ENCODE assay signal across 14 mouse cellular contexts in genomic region chr5:73205996-73206629, GRCm38 (mm10). TPM values are rescaled to one million over a fixed set of nuclear protein-coding genes. Genes with fewer than 3 reads are reported as not detected.
DNase-seq lines count a peak whose midpoint lies in the region; ATAC-seq and TF ChIP-seq lines count a peak whose summit lies in the region.
"Had no signal": no experiment of that assay in that cellular context is flagged by ENCODE, and none has a peak within 500 bp of the region (broad histone marks: within the 10 kb centered on the region; RNA-seq: fewer than 3 reads in every experiment).

No protein-coding gene starts in this region.

- H3K9me3 ChIP-seq in heart, postnatal 0 days (replicated peaks; ENCODE audit: control insufficient read depth, low read length), result no peaks in the 10 kb centered on the region
- H3K9me3 ChIP-seq in midbrain, embryonic 16.5 days (replicated peaks; ENCODE audit: control insufficient read depth, low read length, poor library complexity, severe bottlenecking), result no peaks in the 10 kb centered on the region
- H3K9me3 ChIP-seq: embryonic facial prominence, embryonic 13.5 days; hindbrain, embryonic 15.5 days; lung, embryonic 15.5 days; midbrain, embryonic 13.5 days had no signal

- no peak for ATAC-seq in heart, postnatal 0 days (ENCODE audit: insufficient read depth, low read depth)
- ATAC-seq in erythroblast, adult 5-6 weeks (replicated peaks; ENCODE audit: low FRiP score, poor library complexity, severe bottlenecking), result no peak
- no peak for ATAC-seq in midbrain, embryonic 16.5 days
- ATAC-seq: forebrain, postnatal 0 days; midbrain, embryonic 13.5 days had no signal

- DNase-seq in heart, adult 11 months, result peak; percentile 67
- DNase-seq in heart, postnatal 25 days (ENCODE audit: low spot score), result no peak
- DNase-seq in right cerebral cortex, adult 18-20 months, result peak; percentile 12
- no peak for DNase-seq in right cerebral cortex, postnatal 25 days
- DNase-seq in heart, postnatal 0 days (ENCODE audit: low spot score), result no peak
- DNase-seq in thymus, postnatal 25 days, result peak; percentile 51
- DNase-seq: forebrain, postnatal 0 days; kidney, postnatal 14 days had no signal

- H3K4me1 ChIP-seq in heart, postnatal 0 days (ENCODE audit: control insufficient read depth, insufficient read depth), result peaks cover 26% of the 10 kb centered on the region
- H3K4me1 ChIP-seq in midbrain, embryonic 16.5 days (ENCODE audit: control insufficient read depth, insufficient read depth, low read length), result no peaks in the 10 kb centered on the region; the same call in 1 of the 2 replicates
- H3K4me1 ChIP-seq: lung, embryonic 15.5 days had no signal

- H3K27me3 ChIP-seq in heart, postnatal 0 days (ENCODE audit: control insufficient read depth, insufficient read depth, low read length), result no peaks in the 10 kb centered on the region
- H3K27me3 ChIP-seq in midbrain, embryonic 16.5 days (ENCODE audit: control insufficient read depth, insufficient read depth, low read depth, low read length), result no peaks in the 10 kb centered on the region
- H3K27me3 ChIP-seq: embryonic facial prominence, embryonic 13.5 days; hindbrain, embryonic 15.5 days; lung, embryonic 15.5 days; midbrain, embryonic 13.5 days had no signal

- WGBS in heart, postnatal 0 days, result 28% methylated on average over 8 of the region's 8 CpGs
- WGBS in midbrain, embryonic 16.5 days, result 74% methylated on average over 8 of the region's 8 CpGs

- TF ChIP-seq EP300 in heart, postnatal 0 days (IDR thresholded peaks at IDR 0.05; ENCODE audit: low read depth), result no peak

- peaks cover 10% of the 10 kb centered on the region for H3K36me3 ChIP-seq in heart, postnatal 0 days (replicated peaks; ENCODE audit: control insufficient read depth, insufficient read depth, low read length)
- no peaks in the 10 kb centered on the region for H3K36me3 ChIP-seq in midbrain, embryonic 16.5 days (ENCODE audit: control insufficient read depth, insufficient read depth, low read length)
- H3K36me3 ChIP-seq: hindbrain, embryonic 15.5 days had no signal

- no peak overlapping the region for H3K4me3 ChIP-seq in heart, postnatal 0 days (ENCODE audit: low read depth, low read length)
- no peak overlapping the region for H3K4me3 ChIP-seq in midbrain, embryonic 16.5 days (ENCODE audit: low read depth, low read length)
- H3K4me3 ChIP-seq: embryonic facial prominence, embryonic 13.5 days; hindbrain, embryonic 15.5 days; lung, embryonic 15.5 days; midbrain, embryonic 13.5 days had no signal

- TF ChIP-seq CTCF in heart, postnatal 0 days (IDR thresholded peaks at IDR 0.05; ENCODE audit: low read depth), result no peak

- peak overlapping the region; percentile 10; the same call in 1 of the 2 replicates for H3K4me2 ChIP-seq in heart, postnatal 0 days (ENCODE audit: low read depth, low read length)
- no peak overlapping the region for H3K4me2 ChIP-seq in midbrain, embryonic 16.5 days (ENCODE audit: low read length)
- H3K4me2 ChIP-seq: embryonic facial prominence, embryonic 13.5 days; hindbrain, embryonic 15.5 days; lung, embryonic 15.5 days; midbrain, embryonic 13.5 days had no signal

- H3K27ac ChIP-seq in heart, postnatal 0 days (ENCODE audit: low read depth), result peak overlapping the region; percentile 90
- H3K27ac ChIP-seq in midbrain, embryonic 16.5 days (ENCODE audit: low read length), result no peak overlapping the region
- H3K27ac ChIP-seq: embryonic facial prominence, embryonic 13.5 days; hindbrain, embryonic 15.5 days; lung, embryonic 15.5 days; midbrain, embryonic 13.5 days had no signal

- intact Hi-C loops in heart, postnatal 25 days (cut with DNase I), result no loop called here

- H3K9ac ChIP-seq in heart, postnatal 0 days (replicated peaks; ENCODE audit: low read depth, low read length), result no peak overlapping the region; the same call in 1 of the 2 replicates
- H3K9ac ChIP-seq in midbrain, embryonic 16.5 days (ENCODE audit: low read depth, low read length), result no peak overlapping the region
- H3K9ac ChIP-seq: embryonic facial prominence, embryonic 13.5 days; forebrain, postnatal 0 days; hindbrain, embryonic 15.5 days; lung, embryonic 15.5 days; midbrain, embryonic 13.5 days had no signal

RNA-seq across cellular contexts. Expression of gene Fryl, which starts 50.3 kb away (rescaled TPM):
- total RNA-seq in heart, postnatal 25 days (2021), result 10 to 100 TPM; 35.7 to 41.5 TPM
- total RNA-seq in heart, postnatal 0 days (2014; rRNA removed; ENCODE audit: low replicate concordance), result 43.0 and 46.1 TPM in 2 replicates
- polyA plus RNA-seq in heart, postnatal 0 days (2015; fragmentation: Nextera tagmentation; extraction: Ambion mirVana), result 16.9 and 19.3 TPM in 2 replicates
- 635 and 792 TPM in 2 replicates for total RNA-seq in erythroblast, adult 5-6 weeks (2015; ENCODE audit: low replicate concordance)
- total RNA-seq in erythroblast, adult 5-6 weeks (2017; ENCODE audit: low replicate concordance), result 1,411 and 1,492 TPM in 2 replicates
- polyA plus RNA-seq in midbrain, embryonic 16.5 days (2015; fragmentation: Nextera tagmentation; extraction: Ambion mirVana), result 40.0 and 47.5 TPM in 2 replicates

Comparison
In these comparisons a context has a peak if more than half of its experiments do, and no peak if none do; other contexts are left out.
1. DNase-seq: peak in heart, adult 11 months (single experiment), right cerebral cortex, adult 18-20 months (single experiment) and thymus, postnatal 25 days (single experiment); none in heart, postnatal 25 days (single experiment), right cerebral cortex, postnatal 25 days (single experiment) and heart, postnatal 0 days (single experiment).
2. RNA of gene Fryl, which starts 50.3 kb away (total RNA-seq): 635 to 1,492 TPM in erythroblast, adult 5-6 weeks; 43.0 to 46.1 TPM in heart, postnatal 0 days and 35.7 to 41.5 TPM in heart, postnatal 25 days; every median in the first group is over 10 times any median in the second.